Mouse (Mus musculus) embryonic fibroblast, embryonic 13.5 days (primary cell): ENCODE data around the gene Gm14226. TPM values are rescaled to one million over a fixed set of nuclear protein-coding genes. Genes with fewer than 3 reads are reported as not detected.
"Not testable (repeated sequence)": the region's sequence is repeated elsewhere in the genome, so short reads cannot be mapped to it uniquely, and the experiment has no call there.

Experiments
- H3K27ac ChIP-seq: 2 replicates; pipeline ENCODE4 v1.5.1; 2012; ENCODE audit warnings: low read length, control low read depth, inconsistent platforms; ENCODE audit not compliant: insufficient read depth
- H3K4me1 ChIP-seq: 2 replicates; pipeline ENCODE4 v1.6.1; 2011; ENCODE audit warnings: low read length; ENCODE audit not compliant: control insufficient read depth, insufficient read depth
- H3K4me3 ChIP-seq: 2 replicates; pipeline ENCODE4 v1.5.1; 2011; ENCODE audit warnings: mild to moderate bottlenecking, control low read depth, low read length; ENCODE audit not compliant: insufficient read depth
- CTCF ChIP-seq: IDR thresholded peaks from 2 replicates; pipeline ENCODE4 v1.5.1; 2011; ENCODE audit warnings: mild to moderate bottlenecking, control low read depth, low read length, moderate library complexity, borderline replicate concordance; ENCODE audit not compliant: insufficient read depth
- POLR2A ChIP-seq: IDR thresholded peaks from 2 replicates; pipeline ENCODE4 v1.6.1; 2011; ENCODE audit warnings: low read depth, mild to moderate bottlenecking, control low read depth, low read length, moderate library complexity
- polyA plus RNA-seq: library from polyadenylated mRNA; stranded (reverse); fragments of >200 nt; gene quantifications from 2 replicates; pipeline ENCODE4 v1.2.4, GENCODE M21; 2011; ENCODE audit warnings: low read depth; ENCODE audit not compliant: missing spikeins, insufficient read length

The Gm14226 gene
- polyA plus RNA-seq, 1 experiment: 0.21 TPM

GRCm38 (mm10) chr2:155047452-155048178 is 29.5 kb downstream of the Gm14226 start:
- no peak overlapping the region for H3K4me3 ChIP-seq
- H3K4me1 ChIP-seq: 0 out of 2 replicates have a peak, but pooled peaks cover 8% of the 10 kb centered on the region
- no peak overlapping the region for H3K27ac ChIP-seq
- TF ChIP-seq POLR2A (no peak), CTCF (no peak)

- Histone ChIP-seq H3K4me3 (peak overlapping the region; percentile 33), H3K4me1 (0 out of 2 replicates have a peak, but pooled peaks cover 8% of the 10 kb centered on the region), H3K27ac (no peak overlapping the region)
- TF ChIP-seq POLR2A (no peak), CTCF (no peak)
Measured at GRCm38 (mm10) chr2:155050108-155050503, 32.0 kb downstream of the Gm14226 start.

- peak overlapping the region; percentile 41 for H3K4me3 ChIP-seq
- 0 out of 2 replicates have a peak, but pooled peaks cover 8% of the 10 kb centered on the region for H3K4me1 ChIP-seq
- TF ChIP-seq POLR2A (peak; percentile 93), CTCF (no peak)
- peak overlapping the region; percentile 72 for H3K27ac ChIP-seq
Measured at GRCm38 (mm10) chr2:155050504-155051236, 32.6 kb downstream of the Gm14226 start.

GRCm38 (mm10) chr2:155051622-155052351 is 33.7 kb downstream of the Gm14226 start:
- peak overlapping the region; percentile 6; the same call in 1 of the 2 replicates for H3K4me3 ChIP-seq
- TF ChIP-seq CTCF (no peak), POLR2A (0 out of 2 replicates have a peak, but pooled peaks have one; percentile 20)
- H3K4me1 ChIP-seq: 0 out of 2 replicates have a peak, but pooled peaks cover 8% of the 10 kb centered on the region
- H3K27ac ChIP-seq: 0 out of 2 replicates have a peak overlapping the region, but pooled peaks have one; percentile 72

GRCm38 (mm10) chr2:155052681-155053080 is 34.6 kb downstream of the Gm14226 start:
- H3K27ac ChIP-seq: no peak overlapping the region
- H3K4me1 ChIP-seq: 0 out of 2 replicates have a peak, but pooled peaks cover 8% of the 10 kb centered on the region
- no peak for TF ChIP-seq CTCF
- no peak for TF ChIP-seq POLR2A
- no peak overlapping the region for H3K4me3 ChIP-seq

- H3K27ac ChIP-seq, H3K4me1 ChIP-seq: not testable (repeated sequence)
Measured at GRCm38 (mm10) chr2:155053512-155053911, 35.4 kb downstream of the Gm14226 start.

GRCm38 (mm10) chr2:155054672-155055071 is 36.6 kb downstream of the Gm14226 start:
- 0 out of 2 replicates have a peak, but pooled peaks cover 8% of the 10 kb centered on the region for H3K4me1 ChIP-seq
- no peak for TF ChIP-seq CTCF
- TF ChIP-seq POLR2A: no peak
- H3K27ac ChIP-seq: no peak overlapping the region
- H3K4me3 ChIP-seq: no peak overlapping the region

More at GRCm38 (mm10) chr2:155053512-155053911, 35.4 kb downstream of the Gm14226 start:
- H3K4me3 ChIP-seq: not testable (repeated sequence)

GRCm38 (mm10) chr2:155056076-155056578 is 38.1 kb downstream of the Gm14226 start:
- Histone ChIP-seq H3K27ac (no peak overlapping the region), H3K4me3 (no peak overlapping the region), H3K4me1 (0 out of 2 replicates have a peak, but pooled peaks cover 3% of the 10 kb centered on the region)
- TF ChIP-seq CTCF: no peak
- no peak for TF ChIP-seq POLR2A

GRCm38 (mm10) chr2:155057361-155057760 is 39.3 kb downstream of the Gm14226 start:
- no peak for TF ChIP-seq CTCF
- TF ChIP-seq POLR2A: no peak
- no peak overlapping the region for H3K4me3 ChIP-seq

GRCm38 (mm10) chr2:155071027-155071426 is 53.0 kb downstream of the Gm14226 start:
- TF ChIP-seq CTCF (no peak), POLR2A (no peak)
- Histone ChIP-seq H3K27ac (peak overlapping the region; percentile 18; the same call in 1 of the 2 replicates), H3K4me3 (no peak overlapping the region), H3K4me1 (peaks cover 15% of the 10 kb centered on the region)

More at GRCm38 (mm10) chr2:155057361-155057760, 39.3 kb downstream of the Gm14226 start:
- no peaks in the 10 kb centered on the region for H3K4me1 ChIP-seq
- H3K27ac ChIP-seq: no peak overlapping the region
